Mouse (Mus musculus) myocyte (in vitro differentiated cells): Measurements from ENCODE around the gene Gpr108.

ENCODE experiments used
- E2F4 ChIP-seq: IDR thresholded peaks from one replicate; pipeline ENCODE4 v1.6.1; 2011; ENCODE audit warnings: mild to moderate bottlenecking, control low read depth, moderate library complexity; ENCODE audit not compliant: insufficient read depth
- POLR2A ChIP-seq: IDR thresholded peaks from one replicate; pipeline ENCODE4 v1.6.1; 2011; ENCODE audit warnings: low read depth, mild to moderate bottlenecking, control low read depth, moderate library complexity; ENCODE audit not compliant: insufficient read length
- SRF ChIP-seq: IDR thresholded peaks from one replicate; pipeline ENCODE4 v1.6.1; 2011; ENCODE audit warnings: low read depth; ENCODE audit not compliant: control insufficient read depth, insufficient read length

- TF ChIP-seq POLR2A (no peak), SRF (no peak), E2F4 (no peak)
These were observed 11.5 kb upstream of the Gpr108 start for GRCm38 (mm10) chr17:57259742-57260141.
